Mouse (Mus musculus) stomach, postnatal 0 days (tissue): ENCODE results near the gene Gpr37l1.

Experiments
- CTCF ChIP-seq: IDR thresholded peaks from 2 replicates; pipeline ENCODE4 v1.5.1; 2016; ENCODE audit warnings: antibody characterized with exemption, low read depth, mild to moderate bottlenecking, moderate library complexity
- EP300 ChIP-seq: optimal IDR thresholded peaks from 2 replicates; pipeline ENCODE3; 2016; ENCODE audit warnings: antibody characterized with exemption

GRCm38 (mm10) chr1:135148996-135149395, 18.5 kb downstream of the Gpr37l1 start:
- no peak for TF ChIP-seq CTCF
- no peak for TF ChIP-seq EP300
